Mouse (Mus musculus): ENCODE results near the gene Megf9. TPM values are rescaled to one million over a fixed set of nuclear protein-coding genes. Genes with fewer than 3 reads are reported as not detected.

Megf9 gene
- total and polyA plus RNA-seq, 2 experiments, result 8.6 to 9.9 TPM

GRCm38 (mm10) chr4:70508207-70508606 is 26.6 kb downstream of the Megf9 start:
- 98% methylated on average over 1 of the region's 1 CpGs for WGBS
- DNase-seq (ENCODE audit: extremely low read depth, low read depth, low spot score), result no peak

GRCm38 (mm10) chr4:70505951-70506350 is 28.8 kb downstream of the Megf9 start:
- Histone ChIP-seq H3K9ac (ENCODE audit: low read depth, low read length) (no peak overlapping the region), H3K79me2 (ENCODE audit: control insufficient read depth, insufficient read depth, low read length) (peaks cover 6% of the 10 kb centered on the region), H3K4me1 (ENCODE audit: control insufficient read depth, insufficient read depth, low read length) (peaks cover 11% of the 10 kb centered on the region), H3K27me3 (ENCODE audit: control insufficient read depth, insufficient read depth, low read length) (no peaks in the 10 kb centered on the region), H3K27ac (replicated peaks; ENCODE audit: insufficient read depth, low read depth, low read length) (no peak overlapping the region), H3K4me3 (ENCODE audit: insufficient read depth, low read depth, low read length) (no peak overlapping the region), H3K36me3 (ENCODE audit: control insufficient read depth, insufficient read depth, low read length) (no peaks in the 10 kb centered on the region)
- TF ChIP-seq CTCF (IDR thresholded peaks at IDR 0.05; ENCODE audit: low read depth, low read length) (no peak), POLR2A (IDR thresholded peaks at IDR 0.05; ENCODE audit: extremely low read depth, insufficient read depth, low read length) (no peak)
- DNase-seq (ENCODE audit: extremely low read depth, low read depth, low spot score), result no peak
- 77% methylated on average over 3 of the region's 3 CpGs for WGBS

More at GRCm38 (mm10) chr4:70508207-70508606, 26.6 kb downstream of the Megf9 start:
- H3K9ac ChIP-seq (ENCODE audit: low read depth, low read length), result no peak overlapping the region
- no peak overlapping the region for H3K27ac ChIP-seq (replicated peaks; ENCODE audit: insufficient read depth, low read depth, low read length)
- H3K27me3 ChIP-seq (ENCODE audit: control insufficient read depth, insufficient read depth, low read length), result no peaks in the 10 kb centered on the region
- no peaks in the 10 kb centered on the region for H3K36me3 ChIP-seq (ENCODE audit: control insufficient read depth, insufficient read depth, low read length)
- no peak overlapping the region for H3K4me3 ChIP-seq (ENCODE audit: insufficient read depth, low read depth, low read length)
- H3K4me1 ChIP-seq (ENCODE audit: control insufficient read depth, insufficient read depth, low read length), result peaks cover 11% of the 10 kb centered on the region
- TF ChIP-seq POLR2A (IDR thresholded peaks at IDR 0.05; ENCODE audit: extremely low read depth, insufficient read depth, low read length) (no peak), CTCF (IDR thresholded peaks at IDR 0.05; ENCODE audit: low read depth, low read length) (no peak)
- H3K79me2 ChIP-seq (ENCODE audit: control insufficient read depth, insufficient read depth, low read length), result peaks cover 2% of the 10 kb centered on the region; the same call in 1 of the 2 replicates

GRCm38 (mm10) chr4:70503827-70504226 is 31.0 kb downstream of the Megf9 start:
- WGBS, result 17% methylated on average over 1 of the region's 1 CpGs
- no peak for TF ChIP-seq POLR2A (IDR thresholded peaks at IDR 0.05; ENCODE audit: extremely low read depth, insufficient read depth, low read length)
- DNase-seq (ENCODE audit: extremely low read depth, low read depth, low spot score), result peak; percentile 76

GRCm38 (mm10) chr4:70499285-70499684 is 35.5 kb downstream of the Megf9 start:
- Histone ChIP-seq H3K36me3 (ENCODE audit: control insufficient read depth, insufficient read depth, low read length) (no peaks in the 10 kb centered on the region), H3K9ac (ENCODE audit: low read depth, low read length) (no peak overlapping the region), H3K79me2 (ENCODE audit: control insufficient read depth, insufficient read depth, low read length) (peaks cover 6% of the 10 kb centered on the region), H3K27ac (replicated peaks; ENCODE audit: insufficient read depth, low read depth, low read length) (no peak overlapping the region), H3K27me3 (ENCODE audit: control insufficient read depth, insufficient read depth, low read length) (no peaks in the 10 kb centered on the region), H3K4me3 (ENCODE audit: insufficient read depth, low read depth, low read length) (no peak overlapping the region), H3K4me1 (ENCODE audit: control insufficient read depth, insufficient read depth, low read length) (peaks cover 3% of the 10 kb centered on the region)
- no peak for DNase-seq (ENCODE audit: extremely low read depth, low read depth, low spot score)
- 76% methylated on average over 3 of the region's 3 CpGs for WGBS
- no peak for TF ChIP-seq POLR2A (IDR thresholded peaks at IDR 0.05; ENCODE audit: extremely low read depth, insufficient read depth, low read length)
- TF ChIP-seq CTCF (IDR thresholded peaks at IDR 0.05; ENCODE audit: low read depth, low read length), result no peak

More at GRCm38 (mm10) chr4:70503827-70504226, 31.0 kb downstream of the Megf9 start:
- Histone ChIP-seq H3K4me1 (ENCODE audit: control insufficient read depth, insufficient read depth, low read length) (peaks cover 3% of the 10 kb centered on the region), H3K79me2 (ENCODE audit: control insufficient read depth, insufficient read depth, low read length) (peaks cover 9% of the 10 kb centered on the region), H3K27me3 (ENCODE audit: control insufficient read depth, insufficient read depth, low read length) (no peaks in the 10 kb centered on the region), H3K4me3 (ENCODE audit: insufficient read depth, low read depth, low read length) (no peak overlapping the region), H3K27ac (replicated peaks; ENCODE audit: insufficient read depth, low read depth, low read length) (no peak overlapping the region), H3K9ac (ENCODE audit: low read depth, low read length) (no peak overlapping the region), H3K36me3 (ENCODE audit: control insufficient read depth, insufficient read depth, low read length) (no peaks in the 10 kb centered on the region)

GRCm38 (mm10) chr4:70496978-70497377 is 37.8 kb downstream of the Megf9 start:
- H3K4me3 ChIP-seq (ENCODE audit: insufficient read depth, low read depth, low read length), result no peak overlapping the region
- no peaks in the 10 kb centered on the region for H3K27me3 ChIP-seq (ENCODE audit: control insufficient read depth, insufficient read depth, low read length)
- no peak for DNase-seq (ENCODE audit: extremely low read depth, low read depth, low spot score)
- WGBS, result 88% methylated on average over 1 of the region's 1 CpGs
- H3K36me3 ChIP-seq (ENCODE audit: control insufficient read depth, insufficient read depth, low read length), result no peaks in the 10 kb centered on the region
- no peak overlapping the region for H3K9ac ChIP-seq (ENCODE audit: low read depth, low read length)
- no peak for TF ChIP-seq CTCF (IDR thresholded peaks at IDR 0.05; ENCODE audit: low read depth, low read length)
- no peak for TF ChIP-seq POLR2A (IDR thresholded peaks at IDR 0.05; ENCODE audit: extremely low read depth, insufficient read depth, low read length)
- peaks cover 5% of the 10 kb centered on the region for H3K79me2 ChIP-seq (ENCODE audit: control insufficient read depth, insufficient read depth, low read length)
- no peaks in the 10 kb centered on the region; the same call in 1 of the 2 replicates for H3K4me1 ChIP-seq (ENCODE audit: control insufficient read depth, insufficient read depth, low read length)
- H3K27ac ChIP-seq (replicated peaks; ENCODE audit: insufficient read depth, low read depth, low read length), result no peak overlapping the region

- peaks cover 3% of the 10 kb centered on the region; the same call in 1 of the 2 replicates for H3K4me1 ChIP-seq (ENCODE audit: control insufficient read depth, insufficient read depth, low read length)
- no peaks in the 10 kb centered on the region for H3K27me3 ChIP-seq (ENCODE audit: control insufficient read depth, insufficient read depth, low read length)
- TF ChIP-seq POLR2A (IDR thresholded peaks at IDR 0.05; ENCODE audit: extremely low read depth, insufficient read depth, low read length) (no peak), CTCF (IDR thresholded peaks at IDR 0.05; ENCODE audit: low read depth, low read length) (no peak)
- H3K9ac ChIP-seq (ENCODE audit: low read depth, low read length), result no peak overlapping the region
- WGBS, result 51% methylated on average over 2 of the region's 2 CpGs
- no peak overlapping the region for H3K4me3 ChIP-seq (ENCODE audit: insufficient read depth, low read depth, low read length)
- DNase-seq (ENCODE audit: extremely low read depth, low read depth, low spot score), result no peak
- no peaks in the 10 kb centered on the region for H3K36me3 ChIP-seq (ENCODE audit: control insufficient read depth, insufficient read depth, low read length)
- H3K79me2 ChIP-seq (ENCODE audit: control insufficient read depth, insufficient read depth, low read length), result peaks cover 3% of the 10 kb centered on the region; the same call in 1 of the 2 replicates
- H3K27ac ChIP-seq (replicated peaks; ENCODE audit: insufficient read depth, low read depth, low read length), result no peak overlapping the region
Observed at GRCm38 (mm10) chr4:70489792-70490191, 45.0 kb downstream of the Megf9 start.
